Mouse (Mus musculus) cortical plate, adult 2 months (tissue): ENCODE measurements at regions not wholly inside any gene's neighbourhood (a gene's known extent, or its start where the extent isn't known, plus 50 kb on each side); places are given as distances from the start of the nearest gene placed in this dataset.

Source experiments
- CTCF ChIP-seq: fragments of 200-500 bp; IDR thresholded peaks from 2 replicates; pipeline ENCODE4 v1.5.1; 2011; ENCODE audit warnings: mild to moderate bottlenecking, control low read depth, low read length; ENCODE audit not compliant: insufficient read depth; ENCODE audit errors: extremely low read depth
- POLR2A ChIP-seq: fragments of 200-500 bp; IDR thresholded peaks from 2 replicates; pipeline ENCODE4 v1.6.1; 2011; ENCODE audit warnings: mild to moderate bottlenecking, low read length, control low read depth; ENCODE audit not compliant: insufficient read depth; ENCODE audit errors: extremely low read depth

GRCm38 (mm10) chr14:105403256-105403655 is 144.9 kb downstream of the Ndfip2 start:
- TF ChIP-seq POLR2A, result no peak
- TF ChIP-seq CTCF, result no peak
